Mouse (Mus musculus): Measurements from ENCODE around the gene Trim65. TPM values are rescaled to one million over a fixed set of nuclear protein-coding genes. Genes with fewer than 3 reads are reported as not detected.

Trim65 gene
- total and polyA plus RNA-seq, 3 experiments = 0.66 to 2.0 (median 1.4) TPM

GRCm38 (mm10) chr11:116098711-116099460, 32.0 kb downstream of the Trim65 start:
- H3K4me1 ChIP-seq (ENCODE audit: control insufficient read depth in 1 of 2, insufficient read depth in 2 of 2) = peaks cover 3 to 6% of the 10 kb centered on the region in 2 experiments; a peak in 3 of 4 replicates
- no peak overlapping the region for H3K27ac ChIP-seq (ENCODE audit: insufficient read depth, low read depth)

GRCm38 (mm10) chr11:116096213-116097108, 34.5 kb downstream of the Trim65 start:
- peak; percentile 61 for DNase-seq (ENCODE audit: extremely low read depth)
- in situ Hi-C loops (cut with MboI; ENCODE audit: low pct_ligation_motif_present, low pct_unique_long_range_greater_than_20kb, low sequenced_read_pairs) (no loop called here), dilution Hi-C loops (cut with MboI; ENCODE audit: extremely low pct_ligation_motif_present, extremely low pct_unique_long_range_greater_than_20kb, low sequenced_read_pairs) (no loop called here)
- Histone ChIP-seq H3K9ac (ENCODE audit: insufficient read depth, low read depth) (no peak overlapping the region), H3K4me2 (ENCODE audit: insufficient read depth, low read depth, poor library complexity, severe bottlenecking) (no peak overlapping the region), H3K27me3 (replicated peaks) (peaks cover 4% of the 10 kb centered on the region), H3K36me3 (replicated peaks in 1 of 2; ENCODE audit: control insufficient read depth in 1 of 2, insufficient read depth in 1 of 2, low read length in 1 of 2) (no peaks in the 10 kb centered on the region), H3K27ac (ENCODE audit: insufficient read depth, low read depth) (no peak overlapping the region), H3K4me3 (replicated peaks in 1 of 3; ENCODE audit: low read depth in 2 of 3, low read length in 2 of 3, poor library complexity in 1 of 3) (no peak overlapping the region), H3K79me2 (replicated peaks; ENCODE audit: control insufficient read depth, extremely low read depth, insufficient read depth, poor library complexity, severe bottlenecking) (no peaks in the 10 kb centered on the region), H3K9me3 (replicated peaks; ENCODE audit: low read length) (peaks cover 5% of the 10 kb centered on the region), H3K4me1 (ENCODE audit: control insufficient read depth in 1 of 2, insufficient read depth in 2 of 2) (no peaks in the 10 kb centered on the region)
- TF ChIP-seq SMC3 (IDR thresholded peaks at IDR 0.05; ENCODE audit: low read depth, low read length) (peak; percentile 21), CTCF (conservative IDR thresholded peaks at IDR 0.05 in 1 of 2, IDR thresholded peaks at IDR 0.05 in 1 of 2; ENCODE audit: low read depth in 2 of 2, low read length in 2 of 2) (peak; percentile 57 to 62; a peak in 3 of 4 replicates), RAD21 (IDR thresholded peaks at IDR 0.05; ENCODE audit: low read depth, low read length) (peak; percentile 4), NRF1 (IDR thresholded peaks at IDR 0.05; ENCODE audit: low read depth, low read length) (no peak)

More at GRCm38 (mm10) chr11:116098711-116099460, 32.0 kb downstream of the Trim65 start:
- no peak overlapping the region for H3K9ac ChIP-seq (ENCODE audit: insufficient read depth, low read depth)
- peaks cover 5% of the 10 kb centered on the region for H3K9me3 ChIP-seq (replicated peaks; ENCODE audit: low read length)
- TF ChIP-seq POLR2A (IDR thresholded peaks at IDR 0.05; ENCODE audit: low read depth, low read length) (no peak), MAX (IDR thresholded peaks at IDR 0.05; ENCODE audit: low read length) (no peak), ZKSCAN1 (IDR thresholded peaks at IDR 0.05; ENCODE audit: borderline replicate concordance, low read depth, low read length) (no peak), CTCF (conservative IDR thresholded peaks at IDR 0.05 in 1 of 2, IDR thresholded peaks at IDR 0.05 in 1 of 2; ENCODE audit: low read depth in 2 of 2, low read length in 2 of 2) (no peak), MYC (IDR thresholded peaks at IDR 0.05; ENCODE audit: low read depth, low read length) (no peak), MAFK (IDR thresholded peaks at IDR 0.05; ENCODE audit: insufficient replicate concordance, low read length) (no peak), USF1 (IDR thresholded peaks at IDR 0.05; ENCODE audit: low read depth, low read length) (no peak), ZC3H11A (IDR thresholded peaks at IDR 0.05; ENCODE audit: low read depth, low read length) (no peak), MXI1 (IDR thresholded peaks at IDR 0.05; ENCODE audit: low read depth, low read length) (no peak), ELF1 (IDR thresholded peaks at IDR 0.05; ENCODE audit: low read depth, low read length) (no peak), USF2 (conservative IDR thresholded peaks at IDR 0.05; ENCODE audit: low read depth, low read length) (no peak), JUN (IDR thresholded peaks at IDR 0.05; ENCODE audit: insufficient read depth, low read depth, low read length) (no peak), TCF12 (IDR thresholded peaks at IDR 0.05; ENCODE audit: low read depth, low read length) (no peak), CHD2 (IDR thresholded peaks at IDR 0.05; ENCODE audit: low read length) (no peak), BHLHE40 (IDR thresholded peaks at IDR 0.05; ENCODE audit: low read depth, low read length) (no peak)
- dilution Hi-C loops (cut with MboI; ENCODE audit: extremely low pct_ligation_motif_present, extremely low pct_unique_long_range_greater_than_20kb, low sequenced_read_pairs) (no loop called here), in situ Hi-C loops (cut with MboI; ENCODE audit: low pct_ligation_motif_present, low pct_unique_long_range_greater_than_20kb, low sequenced_read_pairs) (no loop called here)
- no peak overlapping the region for H3K4me3 ChIP-seq (replicated peaks in 1 of 3; ENCODE audit: low read depth in 2 of 3, low read length in 2 of 3, poor library complexity in 1 of 3)
- H3K27me3 ChIP-seq (replicated peaks) = peaks cover 4% of the 10 kb centered on the region
- no peak overlapping the region for H3K4me2 ChIP-seq (ENCODE audit: insufficient read depth, low read depth, poor library complexity, severe bottlenecking)
- DNase-seq (ENCODE audit: extremely low read depth) = no peak
- H3K36me3 ChIP-seq (replicated peaks in 1 of 2; ENCODE audit: control insufficient read depth in 1 of 2, insufficient read depth in 1 of 2, low read length in 1 of 2) = no peaks in the 10 kb centered on the region
- no peaks in the 10 kb centered on the region for H3K79me2 ChIP-seq (replicated peaks; ENCODE audit: control insufficient read depth, extremely low read depth, insufficient read depth, poor library complexity, severe bottlenecking)
